Mouse (Mus musculus) heart, embryonic 14.5 days (tissue): ENCODE results near the gene Klk6. TPM values are rescaled to one million over a fixed set of nuclear protein-coding genes. Genes with fewer than 3 reads are reported as not detected.

Experiments used
- ATAC-seq: fragments of 200-750 bp; cut with Nextera tagmentation; 2 replicates; pipeline ENCODE4 v1.8.0; 2017; ENCODE audit warnings: low read depth, moderate TSS enrichment; ENCODE audit not compliant: insufficient number of reproducible peaks, insufficient read depth, low FRiP score
- H3K27ac ChIP-seq, 2 experiments: fragments of 200-500 bp in 1 of 2; fragments of 300-500 bp in 1 of 2; sonication (generic) in 1 of 2; replicated peaks in 1 of 2; 2 replicates each; pipeline ENCODE4 v1.5.1; 2012 to 2014; ENCODE audit warnings: low read depth in 2 of 2, low read length in 2 of 2, control low read depth in 1 of 2, mild to moderate bottlenecking in 1 of 2, mixed read lengths in 1 of 2; ENCODE audit not compliant: control insufficient read depth in 1 of 2, insufficient read depth in 1 of 2
- H3K27me3 ChIP-seq: fragments of 300-500 bp; sonication (generic); 2 replicates; pipeline ENCODE4 v1.6.1; 2014; ENCODE audit warnings: mild to moderate bottlenecking, low read length, control low read depth; ENCODE audit not compliant: control insufficient read depth, insufficient read depth
- H3K36me3 ChIP-seq: fragments of 300-500 bp; sonication (generic); 2 replicates; pipeline ENCODE4 v1.6.1; 2014; ENCODE audit warnings: mild to moderate bottlenecking, control low read depth, low read length, mixed read lengths; ENCODE audit not compliant: control insufficient read depth, insufficient read depth
- H3K4me1 ChIP-seq, 2 experiments: fragments of 200-500 bp in 1 of 2; fragments of 300-500 bp in 1 of 2; sonication (generic) in 1 of 2; 2 replicates each; pipeline ENCODE4 v1.6.1; 2012 to 2014; ENCODE audit warnings: low read length in 2 of 2, control low read depth in 1 of 2, mixed read lengths in 1 of 2; ENCODE audit not compliant: control insufficient read depth in 2 of 2, insufficient read depth in 2 of 2
- H3K4me2 ChIP-seq: fragments of 300-500 bp; sonication (generic); 2 replicates; pipeline ENCODE4 v1.6.1; 2014; ENCODE audit warnings: mild to moderate bottlenecking, low read length
- H3K4me3 ChIP-seq, 2 experiments: fragments of 200-500 bp in 1 of 2; fragments of 300-500 bp in 1 of 2; sonication (generic) in 1 of 2; 2 replicates each; pipeline ENCODE4 v1.5.1; 2012 to 2014; ENCODE audit warnings: low read length in 2 of 2, mild to moderate bottlenecking in 2 of 2, control low read depth in 1 of 2, low read depth in 1 of 2, moderate library complexity in 1 of 2; ENCODE audit not compliant: control insufficient read depth in 1 of 2, insufficient read depth in 1 of 2
- H3K9ac ChIP-seq: fragments of 300-500 bp; sonication (generic); 2 replicates; pipeline ENCODE4 v1.6.1; 2014; ENCODE audit warnings: mild to moderate bottlenecking, low read length
- H3K9me3 ChIP-seq: fragments of 300-500 bp; sonication (generic); 2 replicates; pipeline ENCODE4 v1.6.1; 2016; ENCODE audit warnings: low read length, control low read depth; ENCODE audit not compliant: control insufficient read depth
- WGBS: fragments of 180-500 bp; shearing (Covaris S2); extraction: QIAGEN DNeasy Blood & Tissue Kit; methylation state at CpG from one replicate; pipeline ENCODE4 v1.1.7; 2014; 5-methylcytosine and 5-hydroxymethylcytosine counted together
- polyA plus RNA-seq: library from polyadenylated mRNA; unstranded; fragments of >200 nt; fragmentation: Nextera tagmentation; extraction: Ambion mirVana; gene quantifications from 2 replicates; pipeline ENCODE4 v1.2.1, GENCODE M21; 2014

The Klk6 gene
- polyA plus RNA-seq, 1 experiment from 2014 or later: not detected

- Histone ChIP-seq H3K27me3 (no peaks in the 10 kb centered on the region), H3K27ac (no peak overlapping the region), H3K4me1 (no peaks in the 10 kb centered on the region), H3K4me3 (no peak overlapping the region), H3K36me3 (no peaks in the 10 kb centered on the region), H3K9me3 (no peaks in the 10 kb centered on the region), H3K4me2 (no peak overlapping the region), H3K9ac (no peak overlapping the region)
- WGBS: 73% methylated on average over 7 of the region's 7 CpGs
- ATAC-seq: no peak
Observed at GRCm38 (mm10) chr7:43821581-43821980, 2.7 kb upstream of the Klk6 start.

GRCm38 (mm10) chr7:43826056-43826455, 1.8 kb downstream of the Klk6 start:
- Histone ChIP-seq H3K9me3 (no peaks in the 10 kb centered on the region), H3K27ac (no peak overlapping the region), H3K4me1 (no peaks in the 10 kb centered on the region), H3K36me3 (no peaks in the 10 kb centered on the region), H3K4me3 (no peak overlapping the region), H3K4me2 (no peak overlapping the region), H3K9ac (no peak overlapping the region), H3K27me3 (no peaks in the 10 kb centered on the region)
- 82% methylated on average over 5 of the region's 5 CpGs for WGBS
- no peak for ATAC-seq

GRCm38 (mm10) chr7:43827706-43828105, 3.4 kb downstream of the Klk6 start:
- WGBS: 70% methylated on average over 4 of the region's 4 CpGs
- no peaks in the 10 kb centered on the region for H3K36me3 ChIP-seq
- no peaks in the 10 kb centered on the region for H3K4me1 ChIP-seq
- no peak overlapping the region for H3K4me2 ChIP-seq
- no peaks in the 10 kb centered on the region for H3K9me3 ChIP-seq
- no peak overlapping the region for H3K9ac ChIP-seq
- H3K27me3 ChIP-seq: no peaks in the 10 kb centered on the region
- H3K4me3 ChIP-seq: no peak overlapping the region
- no peak overlapping the region for H3K27ac ChIP-seq
- no peak for ATAC-seq

- H3K36me3 ChIP-seq: no peaks in the 10 kb centered on the region
- WGBS: 78% methylated on average over 8 of the region's 8 CpGs
- H3K9ac ChIP-seq: no peak overlapping the region
- H3K27ac ChIP-seq: no peak overlapping the region
- ATAC-seq: no peak
- H3K4me3 ChIP-seq: no peak overlapping the region
- no peaks in the 10 kb centered on the region for H3K9me3 ChIP-seq
- no peak overlapping the region for H3K4me2 ChIP-seq
- H3K4me1 ChIP-seq: no peaks in the 10 kb centered on the region
- no peaks in the 10 kb centered on the region for H3K27me3 ChIP-seq
Observed at GRCm38 (mm10) chr7:43829006-43829405, 4.7 kb downstream of the Klk6 start.

GRCm38 (mm10) chr7:43841701-43842100, 17.4 kb downstream of the Klk6 start, which contains the start of gene Klk5:
Klk5 (plus strand) TSS chr7:43841971.
- no peak within 1 kb of the TSS for H3K4me2 ChIP-seq
- no peak within 1 kb of the TSS for H3K4me3 ChIP-seq
- WGBS: 33% methylated on average over 3 of the region's 3 CpGs
- no peaks in the 10 kb centered on the region for H3K36me3 ChIP-seq
- H3K9me3 ChIP-seq: no peaks in the 10 kb centered on the region
- no peaks in the 10 kb centered on the region for H3K4me1 ChIP-seq
- no peak within 1 kb of the TSS for H3K9ac ChIP-seq
- H3K27me3 ChIP-seq: no peaks in the 10 kb centered on the region
- H3K27ac ChIP-seq: no peak within 1 kb of the TSS
- ATAC-seq: no peak

- no peaks in the 10 kb centered on the region for H3K27me3 ChIP-seq
- no peak overlapping the region for H3K27ac ChIP-seq
- H3K4me2 ChIP-seq: no peak overlapping the region
- H3K9ac ChIP-seq: no peak overlapping the region
- H3K4me3 ChIP-seq: no peak overlapping the region
- H3K9me3 ChIP-seq: no peaks in the 10 kb centered on the region
- no peak for ATAC-seq
- H3K36me3 ChIP-seq: no peaks in the 10 kb centered on the region
- H3K4me1 ChIP-seq: no peaks in the 10 kb centered on the region
- 77% methylated on average over 4 of the region's 4 CpGs for WGBS
Observed at GRCm38 (mm10) chr7:43843801-43844200, 19.5 kb downstream of the Klk6 start.

GRCm38 (mm10) chr7:43851616-43852015, 27.3 kb downstream of the Klk6 start:
- no peak overlapping the region for H3K4me3 ChIP-seq
- no peaks in the 10 kb centered on the region for H3K4me1 ChIP-seq
- no peaks in the 10 kb centered on the region for H3K36me3 ChIP-seq
- no peaks in the 10 kb centered on the region; the same call in 1 of the 2 replicates for H3K9me3 ChIP-seq
- no peak overlapping the region for H3K27ac ChIP-seq
- no peak overlapping the region for H3K4me2 ChIP-seq
- ATAC-seq: no peak
- no peak overlapping the region for H3K9ac ChIP-seq
- H3K27me3 ChIP-seq: no peaks in the 10 kb centered on the region
- 88% methylated on average over 6 of the region's 6 CpGs for WGBS

- no peak overlapping the region for H3K4me3 ChIP-seq
- WGBS: 68% methylated on average over 9 of the region's 9 CpGs
Observed at GRCm38 (mm10) chr7:43854642-43855380, 30.5 kb downstream of the Klk6 start.

More at GRCm38 (mm10) chr7:43854642-43855380, 30.5 kb downstream of the Klk6 start:
- ATAC-seq: no peak
- no peak overlapping the region for H3K4me2 ChIP-seq
- no peak overlapping the region for H3K27ac ChIP-seq
- no peaks in the 10 kb centered on the region; the same call in 1 of the 2 replicates for H3K9me3 ChIP-seq
- no peaks in the 10 kb centered on the region for H3K27me3 ChIP-seq
- H3K36me3 ChIP-seq: no peaks in the 10 kb centered on the region
- H3K4me1 ChIP-seq: no peaks in the 10 kb centered on the region
- no peak overlapping the region for H3K9ac ChIP-seq
